Mouse (Mus musculus): ENCODE data around the gene Nhsl1. TPM values are rescaled to one million over a fixed set of nuclear protein-coding genes. Genes with fewer than 3 reads are reported as not detected.

Nhsl1 gene
- 0.50 and 1.6 TPM in 2 replicates for polyA plus RNA-seq (2012; ENCODE audit: insufficient read depth, insufficient read length, missing spikeins)

DNA sequence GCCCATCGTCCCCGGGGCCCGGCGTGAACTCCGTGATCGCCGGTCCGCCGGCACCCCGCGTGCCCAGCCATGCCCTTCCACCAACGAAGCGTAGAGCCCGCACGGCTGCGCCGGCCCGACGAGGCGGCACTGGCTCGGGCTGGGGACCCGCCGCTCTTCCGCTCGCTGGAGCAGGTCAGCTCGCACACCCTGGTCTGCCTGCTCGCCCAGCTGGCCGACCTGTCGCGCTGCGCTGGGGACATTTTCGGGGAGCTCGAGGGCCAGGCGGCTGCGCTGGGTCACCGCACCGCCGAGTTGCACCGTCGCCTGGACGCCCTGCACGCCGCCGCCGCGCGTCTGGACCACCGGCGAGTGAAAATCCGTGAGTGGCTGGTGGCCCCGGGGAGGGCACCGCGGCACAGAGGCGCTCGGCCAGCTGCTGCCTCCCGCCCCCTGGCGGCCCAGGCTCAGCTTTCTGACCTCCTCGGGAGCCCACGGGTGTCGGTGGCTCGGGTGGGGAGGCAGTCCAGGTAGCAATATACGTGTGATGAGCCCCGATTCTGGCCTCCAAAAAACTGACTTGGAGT is at the start of gene Nhsl1:
Gene Nhsl1, plus strand, starts transcription at position 70 of the 566 bp plus-strand sequence.
- H3K4me3 ChIP-seq (ENCODE audit: insufficient read depth, low read depth, low read length), result peak within 1 kb of the TSS; percentile 73
- no peaks in the 10 kb centered on the region for H3K4me1 ChIP-seq (ENCODE audit: control insufficient read depth, insufficient read depth, insufficient read length, low read length)
- H3K27ac ChIP-seq (replicated peaks; ENCODE audit: low read depth, low read length), result peak within 1 kb of the TSS; percentile 26; the same call in 1 of the 2 replicates

GRCm38 (mm10) chr10:18276090-18276734 is 42.6 kb upstream of the Nhsl1 start:
- no peak overlapping the region for H3K4me3 ChIP-seq (ENCODE audit: insufficient read depth, low read depth, low read length)
- H3K4me1 ChIP-seq (ENCODE audit: control insufficient read depth, insufficient read depth, insufficient read length, low read length), result no peaks in the 10 kb centered on the region
- H3K27ac ChIP-seq (replicated peaks; ENCODE audit: low read depth, low read length), result no peak overlapping the region

GRCm38 (mm10) chr10:18283991-18284390 is 34.8 kb upstream of the Nhsl1 start:
- Histone ChIP-seq H3K27ac (replicated peaks; ENCODE audit: low read depth, low read length) (no peak overlapping the region), H3K4me1 (ENCODE audit: control insufficient read depth, insufficient read depth, insufficient read length, low read length) (no peaks in the 10 kb centered on the region), H3K4me3 (ENCODE audit: insufficient read depth, low read depth, low read length) (no peak overlapping the region)

DNA sequence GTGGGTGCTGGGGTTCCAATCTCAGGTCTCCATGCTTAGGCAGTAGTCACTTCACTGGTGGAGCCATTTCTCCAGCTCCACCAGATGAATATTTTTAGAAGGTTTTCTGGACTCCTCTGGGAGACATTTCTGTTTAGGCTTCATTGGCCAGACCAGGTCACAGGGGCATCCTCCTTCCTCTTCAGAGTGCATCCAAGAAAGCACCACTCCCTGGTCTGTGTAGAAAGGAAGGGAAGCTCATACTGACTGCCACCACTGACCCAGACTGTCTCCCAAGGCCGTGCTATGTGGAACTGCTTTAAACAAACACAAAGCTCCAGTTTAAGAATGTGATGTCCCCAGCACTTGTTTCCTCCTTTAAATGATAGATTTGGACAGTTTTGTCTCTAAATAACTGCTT is 29.3 kb upstream of the Nhsl1 start:
- H3K4me1 ChIP-seq (ENCODE audit: control insufficient read depth, insufficient read depth, insufficient read length, low read length), result no peaks in the 10 kb centered on the region
- no peak overlapping the region for H3K4me3 ChIP-seq (ENCODE audit: insufficient read depth, low read depth, low read length)

GRCm38 (mm10) chr10:18305106-18305505 is 13.7 kb upstream of the Nhsl1 start:
- Histone ChIP-seq H3K27ac (replicated peaks; ENCODE audit: low read depth, low read length) (no peak overlapping the region), H3K4me3 (ENCODE audit: insufficient read depth, low read depth, low read length) (no peak overlapping the region)

More for the DNA sequence above, 29.3 kb upstream of the Nhsl1 start:
- no peak overlapping the region for H3K27ac ChIP-seq (replicated peaks; ENCODE audit: low read depth, low read length)

DNA sequence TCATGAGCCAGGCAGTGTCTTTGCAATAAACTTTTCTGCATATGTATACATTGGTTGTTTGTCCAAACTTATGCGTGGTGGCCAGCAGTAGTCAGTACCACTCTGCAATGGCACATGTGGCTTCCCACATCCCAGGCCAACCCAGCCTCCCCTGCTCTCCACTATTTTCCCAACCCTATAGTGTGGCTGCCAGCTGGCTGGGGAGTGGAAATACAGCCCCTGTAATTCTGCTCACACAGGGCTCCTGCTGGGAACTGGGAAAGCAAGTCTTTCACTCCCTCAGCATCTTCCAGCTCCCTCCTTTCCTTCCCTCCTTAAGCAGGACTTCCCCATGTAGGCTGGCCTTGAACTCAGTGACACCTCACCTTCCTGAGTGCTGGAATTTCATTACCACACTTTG is 3.7 kb upstream of the Nhsl1 start:
- H3K4me3 ChIP-seq (ENCODE audit: insufficient read depth, low read depth, low read length), result no peak overlapping the region
- no peak overlapping the region for H3K27ac ChIP-seq (replicated peaks; ENCODE audit: low read depth, low read length)

More at GRCm38 (mm10) chr10:18305106-18305505, 13.7 kb upstream of the Nhsl1 start:
- no peaks in the 10 kb centered on the region for H3K4me1 ChIP-seq (ENCODE audit: control insufficient read depth, insufficient read depth, insufficient read length, low read length)

DNA sequence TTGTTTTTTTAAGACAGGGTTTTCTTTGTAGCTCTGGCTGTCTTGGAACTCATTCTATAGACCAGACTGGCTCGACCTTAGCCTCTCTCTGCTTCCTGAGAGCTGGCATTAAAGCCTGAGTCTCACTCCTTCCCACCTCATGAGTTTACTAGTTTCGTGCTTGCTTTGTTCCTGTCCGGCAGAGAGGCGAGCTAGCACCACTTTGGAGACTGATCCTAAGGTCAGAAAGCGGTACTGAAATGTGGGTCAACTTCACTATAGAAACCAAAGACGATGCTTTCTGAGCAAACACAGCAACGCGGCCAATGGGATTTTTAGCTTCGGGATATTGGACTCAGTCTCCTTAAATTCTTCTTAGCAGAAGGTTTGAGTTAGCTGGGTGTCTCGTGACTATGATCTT is 1.3 kb upstream of the Nhsl1 start:
- H3K4me3 ChIP-seq (ENCODE audit: insufficient read depth, low read depth, low read length), result no peak overlapping the region

More for the DNA sequence above, 3.7 kb upstream of the Nhsl1 start:
- no peaks in the 10 kb centered on the region for H3K4me1 ChIP-seq (ENCODE audit: control insufficient read depth, insufficient read depth, insufficient read length, low read length)

GRCm38 (mm10) chr10:18317961-18318915 is 547 bp upstream of the Nhsl1 start:
- Histone ChIP-seq H3K27ac (replicated peaks; ENCODE audit: low read depth, low read length) (peak overlapping the region; percentile 26; the same call in 1 of the 2 replicates), H3K4me1 (ENCODE audit: control insufficient read depth, insufficient read depth, insufficient read length, low read length) (no peaks in the 10 kb centered on the region), H3K4me3 (ENCODE audit: insufficient read depth, low read depth, low read length) (peak overlapping the region; percentile 73)

More for the DNA sequence above, 1.3 kb upstream of the Nhsl1 start:
- H3K4me1 ChIP-seq (ENCODE audit: control insufficient read depth, insufficient read depth, insufficient read length, low read length), result no peaks in the 10 kb centered on the region
- H3K27ac ChIP-seq (replicated peaks; ENCODE audit: low read depth, low read length), result no peak overlapping the region

DNA sequence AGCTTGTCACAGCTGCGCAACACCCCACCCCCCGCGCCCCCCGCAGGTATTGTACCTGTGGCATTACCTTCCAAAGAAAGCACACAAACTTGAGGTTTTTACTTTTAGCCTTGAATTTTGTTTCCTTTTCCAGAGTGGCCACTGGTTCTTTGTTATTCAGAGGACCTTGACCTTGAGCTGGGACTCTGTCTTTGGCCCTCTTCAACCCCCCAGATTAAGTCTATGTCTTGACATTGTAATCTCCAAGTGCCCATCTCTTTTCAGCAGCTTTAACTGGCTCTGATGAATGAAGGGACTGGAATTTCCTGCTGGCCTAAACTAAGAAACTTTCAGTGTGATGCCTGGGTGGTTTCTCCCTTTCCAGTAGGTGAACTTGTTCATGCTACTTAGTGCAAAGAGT is 906 bp downstream of the Nhsl1 start:
- peak overlapping the region; percentile 73 for H3K4me3 ChIP-seq (ENCODE audit: insufficient read depth, low read depth, low read length)
- H3K4me1 ChIP-seq (ENCODE audit: control insufficient read depth, insufficient read depth, insufficient read length, low read length), result no peaks in the 10 kb centered on the region
- H3K27ac ChIP-seq (replicated peaks; ENCODE audit: low read depth, low read length), result no peak overlapping the region

DNA sequence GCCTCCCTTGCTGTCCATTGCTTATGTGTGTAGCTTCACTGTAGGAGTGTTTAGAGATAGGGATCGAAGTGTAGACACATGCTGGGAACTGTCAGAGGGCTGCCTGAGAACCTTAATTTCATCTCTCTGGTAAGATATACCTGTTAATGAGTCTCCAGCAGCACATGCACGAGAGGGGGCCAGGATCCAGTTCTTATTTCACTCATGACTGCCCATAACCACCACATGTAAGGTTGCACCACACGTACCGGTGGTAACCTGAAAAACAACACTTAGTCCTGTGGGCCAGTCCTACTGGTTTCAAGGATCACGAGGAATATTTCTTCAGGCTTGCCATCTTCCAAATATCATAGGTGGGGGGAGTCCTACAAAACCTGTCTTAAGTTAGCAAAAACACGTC is 3.1 kb downstream of the Nhsl1 start:
- H3K4me1 ChIP-seq (ENCODE audit: control insufficient read depth, insufficient read depth, insufficient read length, low read length), result no peaks in the 10 kb centered on the region
- H3K4me3 ChIP-seq (ENCODE audit: insufficient read depth, low read depth, low read length), result no peak overlapping the region
- no peak overlapping the region for H3K27ac ChIP-seq (replicated peaks; ENCODE audit: low read depth, low read length)

DNA sequence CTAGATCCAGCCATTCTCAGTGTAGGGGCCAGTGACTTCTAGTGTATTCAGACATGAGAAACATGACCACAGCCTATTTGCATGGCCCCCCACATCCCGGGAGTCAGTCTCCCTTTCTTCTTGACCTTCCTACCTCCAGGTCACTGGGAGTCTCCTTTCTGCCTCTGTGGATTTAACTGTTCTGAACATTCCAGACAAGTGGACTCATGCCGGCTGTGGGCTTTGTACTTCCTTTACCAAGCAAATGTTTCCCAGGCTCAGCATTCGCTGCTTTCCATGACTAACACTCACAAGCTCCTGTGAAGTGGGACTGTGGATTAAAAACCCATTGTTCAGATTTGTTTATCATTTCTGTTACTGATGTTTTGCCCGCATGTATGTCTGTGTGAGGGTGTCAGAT is 4.9 kb downstream of the Nhsl1 start:
- Histone ChIP-seq H3K4me1 (ENCODE audit: control insufficient read depth, insufficient read depth, insufficient read length, low read length) (peaks cover 3% of the 10 kb centered on the region), H3K4me3 (ENCODE audit: insufficient read depth, low read depth, low read length) (no peak overlapping the region), H3K27ac (replicated peaks; ENCODE audit: low read depth, low read length) (no peak overlapping the region)

- H3K4me1 ChIP-seq (ENCODE audit: control insufficient read depth, insufficient read depth, insufficient read length, low read length), result peaks cover 8% of the 10 kb centered on the region
- H3K27ac ChIP-seq (replicated peaks; ENCODE audit: low read depth, low read length), result no peak overlapping the region
- no peak overlapping the region for H3K4me3 ChIP-seq (ENCODE audit: insufficient read depth, low read depth, low read length)
Observed at GRCm38 (mm10) chr10:18328331-18328908, 9.6 kb downstream of the Nhsl1 start.

DNA sequence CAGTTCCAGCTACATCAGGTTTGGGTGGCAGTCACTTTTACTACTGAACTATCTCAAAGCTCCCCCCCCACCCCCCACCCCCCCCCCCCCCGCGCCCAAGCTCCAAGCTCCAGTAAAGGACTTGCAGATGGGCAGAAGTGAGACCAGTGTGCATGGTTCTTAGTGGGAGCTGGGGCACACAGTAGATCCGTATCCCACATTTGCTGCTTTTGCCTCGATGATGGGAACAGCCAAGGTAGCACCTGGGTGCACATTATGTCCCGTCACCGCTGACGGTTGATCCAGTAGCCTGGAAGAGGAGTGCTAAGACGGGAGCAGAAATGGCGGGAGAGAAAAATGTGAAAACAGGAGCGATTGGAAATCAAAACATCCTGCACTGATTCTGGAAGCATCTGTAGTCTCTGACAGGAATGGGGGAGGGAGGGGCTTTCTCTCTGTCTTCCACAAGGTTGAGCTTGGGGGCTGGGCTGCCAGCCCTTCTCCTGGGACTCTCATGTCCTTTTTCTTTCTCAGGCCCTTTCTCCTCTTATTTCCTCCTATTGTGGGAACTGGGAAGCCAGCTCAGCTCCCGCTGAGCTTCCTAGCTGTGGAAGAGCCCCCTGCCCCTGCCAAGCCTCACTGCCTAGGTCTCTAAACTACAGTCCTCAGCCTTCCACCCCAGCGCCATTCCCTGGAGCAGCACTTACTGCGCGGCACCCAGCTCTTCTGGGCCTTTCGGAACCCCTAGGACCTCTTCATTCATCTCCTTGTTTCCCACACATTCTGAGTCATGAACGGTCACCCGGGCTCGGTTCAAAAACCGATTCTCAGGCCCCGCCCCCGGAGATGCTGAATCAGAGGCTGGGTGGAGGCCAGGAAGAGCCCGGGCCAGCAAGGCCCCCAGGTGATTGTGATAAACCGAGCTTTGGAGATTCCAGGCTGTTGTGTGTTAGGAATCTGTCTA is 10.6 kb downstream of the Nhsl1 start:
- no peak overlapping the region for H3K27ac ChIP-seq (replicated peaks; ENCODE audit: low read depth, low read length)

DNA sequence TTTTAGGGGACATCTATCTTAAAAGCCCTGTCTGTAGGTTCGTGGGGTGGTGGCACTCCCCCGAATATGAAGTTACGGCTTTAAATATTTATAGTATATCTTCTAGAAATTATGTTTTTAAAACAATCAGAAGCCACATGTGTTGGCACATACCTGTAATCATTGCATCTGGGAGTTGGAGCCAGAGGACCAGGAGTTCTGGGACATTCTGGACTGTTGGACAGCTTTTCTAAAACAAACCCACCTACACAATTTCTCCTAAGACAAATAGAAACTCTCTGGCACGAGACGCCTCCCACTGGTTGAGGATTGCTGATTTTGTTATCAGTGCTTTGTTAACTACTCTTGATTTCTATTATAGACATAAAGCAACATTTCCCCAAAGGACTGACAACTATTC is 11.7 kb downstream of the Nhsl1 start:
- Histone ChIP-seq H3K27ac (replicated peaks; ENCODE audit: low read depth, low read length) (no peak overlapping the region), H3K4me1 (ENCODE audit: control insufficient read depth, insufficient read depth, insufficient read length, low read length) (peaks cover 8% of the 10 kb centered on the region), H3K4me3 (ENCODE audit: insufficient read depth, low read depth, low read length) (no peak overlapping the region)

More for the DNA sequence above, 10.6 kb downstream of the Nhsl1 start:
- Histone ChIP-seq H3K4me3 (ENCODE audit: insufficient read depth, low read depth, low read length) (peak overlapping the region; percentile 32; the same call in 1 of the 2 replicates), H3K4me1 (ENCODE audit: control insufficient read depth, insufficient read depth, insufficient read length, low read length) (peaks cover 8% of the 10 kb centered on the region)
